Comparison of ENCODE assay signal across 27 mouse cellular contexts in the genomic region with DNA sequence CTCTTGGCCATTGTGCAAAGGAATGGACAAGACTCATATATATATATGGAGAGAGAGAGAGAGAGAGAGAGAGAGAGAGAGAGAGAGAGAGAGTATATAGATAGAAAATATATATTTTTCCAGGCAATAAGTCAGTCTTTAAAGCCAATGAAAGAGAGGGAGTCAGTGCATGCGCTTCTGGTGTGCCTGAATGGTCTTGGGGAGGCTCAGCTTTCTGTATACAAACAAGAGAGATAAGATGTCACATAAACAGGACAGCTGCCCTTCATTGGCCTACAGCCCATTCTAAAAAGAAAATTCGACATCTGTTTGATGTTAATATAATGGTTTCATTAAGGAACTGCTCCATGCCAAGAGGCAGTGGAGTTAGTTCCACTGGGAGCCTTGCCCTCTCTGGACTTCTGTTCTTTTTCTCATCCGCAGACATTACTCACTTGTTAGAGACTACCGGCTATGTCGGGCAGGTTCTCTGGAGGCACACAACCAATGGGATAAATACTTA.
DNase-seq lines count a peak whose midpoint lies in the region; ATAC-seq and TF ChIP-seq lines count a peak whose summit lies in the region.
"Had no signal": no experiment of that assay in that cellular context is flagged by ENCODE, and none has a peak within 500 bp of the region (broad histone marks: within the 10 kb centered on the region; RNA-seq: fewer than 3 reads in every experiment).

No protein-coding gene starts in this region.

- no peaks in the 10 kb centered on the region for H3K27me3 ChIP-seq in liver, adult 2 months (ENCODE audit: control insufficient read depth, insufficient read depth, low read length)
- H3K27me3 ChIP-seq in liver, embryonic 11.5 days (replicated peaks; ENCODE audit: control insufficient read depth, insufficient read depth, low read length) = no peaks in the 10 kb centered on the region
- no peaks in the 10 kb centered on the region for H3K27me3 ChIP-seq in lung, embryonic 16.5 days (ENCODE audit: control insufficient read depth, insufficient read depth, low read depth, low read length)
- no peaks in the 10 kb centered on the region for H3K27me3 ChIP-seq in limb, embryonic 10.5 days (ENCODE audit: low read depth, poor library complexity, severe bottlenecking)
- H3K27me3 ChIP-seq: embryonic facial prominence, embryonic 12.5 days; embryonic facial prominence, embryonic 15.5 days; hindbrain, embryonic 12.5 days; hindbrain, embryonic 15.5 days had no signal

- H3K79me2 ChIP-seq in liver, adult 2 months (ENCODE audit: control insufficient read depth, insufficient read depth, low read length) = no peaks in the 10 kb centered on the region

- DNase-seq in liver, adult 2 months (ENCODE audit: extremely low read depth, low read depth, low spot score) = peak; percentile 30
- no peak for DNase-seq in liver, embryonic 11.5 days (ENCODE audit: low spot score)
- DNase-seq in lung, postnatal 4 days = no peak
- DNase-seq in MN1 (ENCODE audit: low spot score) = peak; percentile 64
- DNase-seq in limb, embryonic 10.5 days (ENCODE audit: low spot score) = no peak
- DNase-seq in retina, postnatal 1 day = no peak
- DNase-seq: adrenal gland, adult 8-10 months; adrenal gland, postnatal 25 days; B cell, adult 2 months; cerebellum, adult 11-12 months; cerebellum, adult 8-10 months; cerebellum, postnatal 10 days; cerebellum, postnatal 36 days; embryo, embryonic 11 days; forebrain, postnatal 0 days; gastrocnemius, adult 2 months; gastrocnemius, postnatal 14 days; heart, adult 11 months had no signal

- no peaks in the 10 kb centered on the region for H3K9me3 ChIP-seq in liver, embryonic 11.5 days (ENCODE audit: control insufficient read depth, low read length)
- no peaks in the 10 kb centered on the region for H3K9me3 ChIP-seq in lung, embryonic 16.5 days (ENCODE audit: control insufficient read depth, low read length)
- no peaks in the 10 kb centered on the region for H3K9me3 ChIP-seq in limb, embryonic 10.5 days (replicated peaks)
- H3K9me3 ChIP-seq: embryonic facial prominence, embryonic 12.5 days; embryonic facial prominence, embryonic 15.5 days; hindbrain, embryonic 12.5 days; hindbrain, embryonic 15.5 days had no signal

- no peak overlapping the region for H3K4me2 ChIP-seq in liver, embryonic 11.5 days
- no peak overlapping the region for H3K4me2 ChIP-seq in lung, embryonic 16.5 days (ENCODE audit: low read depth, low read length)
- H3K4me2 ChIP-seq: embryonic facial prominence, embryonic 12.5 days; embryonic facial prominence, embryonic 15.5 days; heart, embryonic 11.5 days; hindbrain, embryonic 12.5 days; hindbrain, embryonic 15.5 days had no signal

- no peak overlapping the region for H3K9ac ChIP-seq in liver, adult 2 months (ENCODE audit: low read depth, low read length)
- H3K9ac ChIP-seq in liver, embryonic 11.5 days (ENCODE audit: low read depth, low read length) = no peak overlapping the region
- H3K9ac ChIP-seq in lung, embryonic 16.5 days (ENCODE audit: low read length) = no peak overlapping the region
- H3K9ac ChIP-seq: embryonic facial prominence, embryonic 12.5 days; embryonic facial prominence, embryonic 15.5 days; forebrain, postnatal 0 days; hindbrain, embryonic 12.5 days; hindbrain, embryonic 15.5 days had no signal

- no peak for TF ChIP-seq CTCF in liver, adult 2 months (IDR thresholded peaks at IDR 0.05; ENCODE audit: low read depth, low read length)

- no peaks in the 10 kb centered on the region for H3K36me3 ChIP-seq in liver, adult 2 months (ENCODE audit: control insufficient read depth, insufficient read depth, low read length)
- no peaks in the 10 kb centered on the region for H3K36me3 ChIP-seq in liver, embryonic 11.5 days (ENCODE audit: control insufficient read depth, insufficient read depth, low read length)
- H3K36me3 ChIP-seq in lung, embryonic 16.5 days (ENCODE audit: control insufficient read depth, insufficient read depth, low read length) = no peaks in the 10 kb centered on the region
- no peaks in the 10 kb centered on the region for H3K36me3 ChIP-seq in limb, embryonic 10.5 days
- H3K36me3 ChIP-seq: embryonic facial prominence, embryonic 12.5 days; embryonic facial prominence, embryonic 15.5 days; G1E; hindbrain, embryonic 12.5 days; hindbrain, embryonic 15.5 days had no signal

- WGBS in liver, adult 2 months = 78% methylated on average over 5 of the region's 5 CpGs
- WGBS in liver, embryonic 11.5 days = 82% methylated on average over 5 of the region's 5 CpGs
- WGBS in lung, embryonic 16.5 days = 55% methylated on average over 5 of the region's 5 CpGs
- WGBS in limb, embryonic 10.5 days = 74% methylated on average over 5 of the region's 5 CpGs

- H3K4me3 ChIP-seq in liver, adult 2 months (ENCODE audit: insufficient read depth, low read depth, low read length) = no peak overlapping the region
- H3K4me3 ChIP-seq in liver, embryonic 11.5 days (ENCODE audit: low read depth, low read length) = no peak overlapping the region
- H3K4me3 ChIP-seq in lung, embryonic 16.5 days (ENCODE audit: low read length) = no peak overlapping the region
- no peak overlapping the region for H3K4me3 ChIP-seq in limb, embryonic 10.5 days
- H3K4me3 ChIP-seq: embryonic facial prominence, embryonic 12.5 days; embryonic facial prominence, embryonic 15.5 days; gastrocnemius, adult 2 months; hindbrain, embryonic 12.5 days; hindbrain, embryonic 15.5 days had no signal

- no peak overlapping the region for H3K27ac ChIP-seq in liver, adult 2 months (replicated peaks; ENCODE audit: insufficient read depth, low read depth, low read length)
- no peak overlapping the region for H3K27ac ChIP-seq in liver, embryonic 11.5 days (ENCODE audit: low read depth, low read length)
- peak overlapping the region; percentile 42; the same call in 1 of the 2 replicates for H3K27ac ChIP-seq in lung, embryonic 16.5 days (ENCODE audit: low read length)
- H3K27ac ChIP-seq in limb, embryonic 10.5 days = peak overlapping the region; percentile 50; the same call in 1 of the 2 replicates
- H3K27ac ChIP-seq: embryonic facial prominence, embryonic 12.5 days; embryonic facial prominence, embryonic 15.5 days; gastrocnemius, adult 2 months; hindbrain, embryonic 12.5 days; hindbrain, embryonic 15.5 days had no signal

- no peak for TF ChIP-seq POLR2A in liver, adult 2 months (IDR thresholded peaks at IDR 0.05; ENCODE audit: extremely low read depth, insufficient read depth, low read length)

- no peak for ATAC-seq in liver, embryonic 11.5 days (replicated peaks; ENCODE audit: low FRiP score)
- peak; percentile 91 for ATAC-seq in lung, embryonic 16.5 days (ENCODE audit: low read depth)
- ATAC-seq: activated CD4-positive, CD25-positive, alpha-beta regulatory T cell, adult 4 months; forebrain, embryonic 14.5 days; forebrain, postnatal 0 days had no signal

- no peaks in the 10 kb centered on the region for H3K4me1 ChIP-seq in liver, adult 2 months (ENCODE audit: control insufficient read depth, insufficient read depth, low read length)
- H3K4me1 ChIP-seq in liver, embryonic 11.5 days (replicated peaks; ENCODE audit: control insufficient read depth, insufficient read depth, low read length) = no peaks in the 10 kb centered on the region
- H3K4me1 ChIP-seq in lung, embryonic 16.5 days (replicated peaks; ENCODE audit: control insufficient read depth, insufficient read depth, low read length) = peaks cover 3% of the 10 kb centered on the region; the same call in 1 of the 2 replicates
- H3K4me1 ChIP-seq in limb, embryonic 10.5 days = peaks cover 65% of the 10 kb centered on the region
- H3K4me1 ChIP-seq: embryonic facial prominence, embryonic 15.5 days; hindbrain, embryonic 12.5 days; hindbrain, embryonic 15.5 days had no signal

Comparison
In these comparisons a context has a peak if more than half of its experiments do, and no peak if none do; other contexts are left out.
1. DNase-seq: peak in liver, adult 2 months (single experiment) and MN1 (single experiment); none in liver, embryonic 11.5 days (single experiment), lung, postnatal 4 days (0 of 2), limb, embryonic 10.5 days (single experiment) and retina, postnatal 1 day (single experiment).
2. H3K27ac ChIP-seq: peak in lung, embryonic 16.5 days (single experiment) and limb, embryonic 10.5 days (single experiment); none in liver, adult 2 months (single experiment) and liver, embryonic 11.5 days (single experiment).